Mouse (Mus musculus) MEL-GATA-1-ER (cell line): ENCODE results near the gene Rapgef1.
A peak's percentile ranks its signal among the peaks of the same experiment; 100 is the strongest.

Experiments
- DNase-seq: peaks from one replicate; pipeline ENCODE4 v3.0.0-alpha.2; 2012; ENCODE audit warnings: low read depth; ENCODE audit errors: extremely low read depth

Gene Rapgef1

GRCm38 (mm10) chr2:29671856-29672255 is 52.3 kb downstream of the Rapgef1 start:
- no peak for DNase-seq

GRCm38 (mm10) chr2:29672746-29673536 is 53.4 kb downstream of the Rapgef1 start:
- peak; percentile 87 for DNase-seq

GRCm38 (mm10) chr2:29674087-29674486 is 54.6 kb downstream of the Rapgef1 start:
- no peak for DNase-seq

GRCm38 (mm10) chr2:29674545-29674944 is 55.0 kb downstream of the Rapgef1 start:
- no peak for DNase-seq

DNA sequence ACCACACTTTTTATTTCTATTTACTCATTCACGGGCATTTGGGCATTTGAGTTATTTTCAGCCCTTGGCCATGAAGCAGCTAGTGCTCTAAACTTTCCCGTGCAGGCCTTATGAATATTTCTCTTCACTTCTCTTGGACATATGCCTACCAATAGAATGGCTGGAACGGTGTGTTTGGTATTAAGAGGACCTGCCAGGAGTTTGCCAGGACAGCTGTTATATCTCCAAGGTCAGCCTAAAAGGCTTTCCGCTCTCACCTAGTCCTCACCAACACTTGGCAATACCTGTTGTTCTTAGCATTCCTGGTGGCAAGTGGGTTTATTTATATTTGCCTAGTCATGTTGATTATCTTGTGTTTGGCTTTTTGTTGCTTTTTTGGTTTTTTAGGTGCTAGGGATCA is 56.3 kb downstream of the Rapgef1 start:
- no peak for DNase-seq

GRCm38 (mm10) chr2:29676513-29676912 is 57.0 kb downstream of the Rapgef1 start:
- no peak for DNase-seq

DNA sequence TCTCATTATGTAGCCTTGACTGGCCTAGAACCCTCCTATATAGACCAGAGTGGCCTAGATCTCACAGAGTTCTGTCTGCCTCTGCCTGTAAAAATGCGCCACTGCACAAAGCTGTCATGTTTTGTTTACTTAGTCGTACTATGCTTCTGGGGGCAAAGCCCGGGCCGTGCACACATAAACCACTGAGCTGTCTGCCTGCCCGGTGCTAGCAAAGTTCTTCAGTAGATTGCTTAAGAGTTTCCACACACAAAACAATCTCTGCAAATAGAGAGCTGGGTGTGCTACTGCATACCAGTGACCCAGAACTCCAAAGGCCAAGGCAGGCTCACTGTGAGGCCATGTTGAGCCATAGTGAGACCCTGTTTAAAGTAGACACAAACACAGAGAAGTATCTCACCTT is 58.3 kb downstream of the Rapgef1 start:
- no peak for DNase-seq

GRCm38 (mm10) chr2:29678524-29678923 is 59.0 kb downstream of the Rapgef1 start:
- no peak for DNase-seq

- no peak for DNase-seq
Measured at GRCm38 (mm10) chr2:29679710-29680584, 60.4 kb downstream of the Rapgef1 start.

DNA sequence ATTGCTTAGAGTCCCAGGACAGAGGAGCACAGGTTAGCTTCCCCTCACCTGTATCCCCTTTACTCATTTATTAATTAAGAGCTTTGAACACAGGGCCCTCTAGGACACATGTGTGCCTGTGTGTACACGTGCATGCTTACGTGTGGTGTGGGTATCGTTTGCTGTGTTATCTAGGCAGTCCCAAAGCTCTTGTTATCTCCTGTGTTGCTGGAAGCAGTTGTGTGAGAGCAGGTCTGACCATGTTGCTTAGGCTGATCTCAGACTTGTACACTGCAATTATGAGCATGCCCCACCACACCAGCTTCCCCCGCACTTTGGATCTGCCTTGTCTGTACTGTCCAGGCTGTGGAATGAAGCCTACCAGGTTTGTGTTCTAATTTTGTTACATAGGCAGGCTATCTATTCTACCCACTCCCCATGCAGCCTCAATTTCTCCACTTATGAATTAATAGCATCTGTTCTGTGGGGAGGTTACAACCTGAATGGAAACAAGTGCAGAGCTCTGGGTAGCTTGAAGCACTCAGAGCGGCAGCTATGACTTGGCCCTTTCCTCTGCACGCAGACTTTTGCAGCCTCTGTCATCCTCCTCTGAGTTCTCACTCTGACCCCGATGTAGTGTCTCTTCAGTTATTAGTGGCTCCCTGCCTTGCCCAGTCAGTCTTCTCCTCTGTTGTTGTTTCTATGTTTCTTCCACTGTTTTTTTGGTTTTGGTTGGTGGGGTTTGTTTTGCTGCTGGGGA is 63.9 kb downstream of the Rapgef1 start:
- no peak for DNase-seq

DNA sequence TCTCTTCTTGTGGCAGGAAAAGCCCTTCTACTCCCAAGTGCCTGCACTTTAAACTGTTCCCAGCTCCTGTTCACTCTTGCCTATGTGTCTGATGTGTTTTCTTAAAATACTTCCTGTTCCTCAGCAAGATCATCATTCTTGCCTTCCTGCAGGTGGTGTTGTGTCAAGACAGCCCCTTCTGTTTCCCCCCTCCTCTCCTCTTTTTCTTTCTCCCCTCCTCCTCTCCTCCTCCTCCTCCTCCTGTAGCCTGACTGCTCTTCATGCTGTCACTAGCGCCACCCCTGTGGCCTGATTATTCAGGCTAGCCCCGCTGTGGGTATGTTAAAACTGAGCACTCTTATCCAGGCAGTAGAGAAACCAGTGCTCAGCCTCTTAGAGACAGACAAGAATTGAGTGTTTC is 65.0 kb downstream of the Rapgef1 start:
- DNase-seq, result no peak

DNA sequence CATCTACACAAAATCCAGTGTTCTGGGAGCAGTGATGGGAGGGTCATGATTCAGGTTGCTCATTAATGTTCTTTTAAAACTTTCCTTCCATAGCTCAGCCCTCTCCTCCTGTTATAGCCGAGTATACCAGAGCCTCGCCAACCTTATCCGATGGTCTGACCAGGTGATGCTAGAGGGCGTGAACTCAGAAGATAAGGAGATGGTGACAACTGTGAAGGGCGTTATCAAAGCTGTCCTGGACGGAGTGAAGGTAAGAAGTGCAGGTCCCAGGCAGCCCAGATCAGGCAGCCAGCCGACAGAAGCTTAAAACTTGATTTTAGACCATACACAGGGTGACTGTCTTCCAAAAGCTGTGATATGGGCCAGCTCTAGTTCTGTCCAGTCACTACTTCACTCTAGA is 69.5 kb downstream of the Rapgef1 start:
- no peak for DNase-seq

- DNase-seq, result no peak
Measured at GRCm38 (mm10) chr2:29689495-29689894, 70.0 kb downstream of the Rapgef1 start.

DNA sequence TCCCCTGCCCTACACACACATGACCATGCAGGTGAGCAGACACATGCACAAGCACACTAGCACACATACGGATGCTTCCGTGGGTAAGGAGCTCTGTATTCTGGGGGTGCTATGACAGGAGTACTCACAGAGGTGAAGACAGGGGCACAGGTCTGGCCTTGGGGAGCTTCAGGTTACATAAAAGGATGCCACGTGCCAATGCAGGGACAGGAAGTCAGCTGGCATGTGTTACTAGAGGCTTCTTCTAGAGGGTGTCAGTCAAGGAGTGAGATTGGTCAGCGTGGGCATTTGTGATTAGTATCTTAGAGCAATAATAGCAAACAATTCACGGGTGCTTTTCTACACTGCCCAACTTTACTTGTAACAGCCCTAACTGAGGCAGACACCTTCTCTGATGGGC is 71.5 kb downstream of the Rapgef1 start:
- DNase-seq, result no peak

GRCm38 (mm10) chr2:29691507-29691906 is 72.0 kb downstream of the Rapgef1 start:
- DNase-seq, result no peak

- DNase-seq, result no peak
Measured at GRCm38 (mm10) chr2:29692192-29692591, 72.7 kb downstream of the Rapgef1 start.

DNA sequence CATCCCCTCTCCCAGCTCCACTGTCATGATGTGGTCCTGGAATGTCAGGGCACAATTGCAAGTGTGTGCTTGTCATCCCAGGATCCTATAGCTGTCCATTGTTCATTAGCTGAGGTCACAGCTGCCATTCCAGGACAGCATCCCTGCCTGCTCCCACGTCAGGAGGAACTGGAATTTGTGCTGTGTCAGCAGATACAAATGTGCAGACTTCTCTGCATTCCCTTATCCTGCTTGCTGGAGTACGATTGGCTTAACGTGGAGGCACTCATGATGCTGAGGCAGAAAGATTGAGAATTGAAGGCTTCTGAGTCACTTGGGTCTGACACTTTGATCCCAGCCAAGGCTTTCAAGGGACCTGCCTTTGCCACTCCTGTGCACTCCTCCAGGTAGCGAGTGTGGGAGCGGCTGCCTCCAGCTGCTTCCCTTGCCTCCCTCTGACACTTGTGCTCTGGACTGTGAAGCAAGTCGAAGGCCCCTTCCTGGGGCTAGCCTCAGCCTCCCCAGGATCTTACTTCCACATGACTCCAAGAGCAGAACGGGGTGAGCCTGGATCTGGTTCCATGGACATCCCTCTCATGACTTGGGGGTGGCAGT is 76.8 kb downstream of the Rapgef1 start:
- DNase-seq, result no peak

GRCm38 (mm10) chr2:29698421-29699290 is 79.1 kb downstream of the Rapgef1 start:
- DNase-seq, result no peak

- no peak for DNase-seq
Measured at GRCm38 (mm10) chr2:29700898-29701297, 81.4 kb downstream of the Rapgef1 start.

DNA sequence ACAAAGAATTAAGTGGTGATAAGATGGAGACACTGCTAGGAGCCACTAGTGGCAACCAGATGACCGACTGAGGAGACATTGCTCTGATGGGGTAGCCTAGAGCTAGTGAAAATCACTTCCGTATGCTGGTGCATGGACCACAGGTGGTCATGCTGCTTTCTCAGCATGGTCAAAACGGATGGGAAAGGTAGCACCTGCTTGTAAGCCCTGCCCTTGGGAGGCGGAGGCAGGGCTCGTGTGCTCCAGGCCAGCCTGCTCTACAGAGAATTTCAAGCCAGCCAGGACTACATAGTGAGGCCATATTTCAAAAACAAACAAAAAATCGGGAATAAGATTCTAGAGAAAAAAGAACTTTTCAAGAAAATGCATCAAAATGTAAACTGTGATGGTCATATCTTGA is 81.9 kb downstream of the Rapgef1 start:
- DNase-seq, result no peak
